Mouse (Mus musculus) frontal cortex, postnatal 36 days (tissue): ENCODE data around the gene Cacng6.

Experiments used
- DNase-seq, 2 experiments: peaks; one replicate each; pipeline ENCODE4 v3.0.0; 2022; ENCODE audit warnings: low spot score in 2 of 2

Cacng6 gene

DNA sequence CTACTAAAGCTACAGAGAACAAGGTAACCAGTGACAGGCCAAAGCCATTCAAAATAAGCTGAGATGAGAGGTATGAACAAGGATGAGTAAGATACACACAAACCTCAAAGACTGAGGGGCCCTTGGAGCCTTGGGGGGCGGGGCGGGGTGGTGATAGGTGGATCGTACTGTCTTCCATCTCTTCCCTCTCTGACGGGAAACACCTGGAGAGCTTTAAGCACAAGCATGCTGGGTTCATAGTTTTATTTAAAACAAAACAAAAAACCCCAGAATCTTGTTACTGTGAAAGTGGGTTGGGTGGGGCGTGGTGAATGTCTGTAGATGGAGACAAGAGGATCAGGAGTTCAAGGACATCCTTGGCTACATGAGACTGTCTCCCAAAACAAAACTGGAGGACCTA, 3.5 kb upstream of the Cacng6 start:
- no peak for DNase-seq

DNA sequence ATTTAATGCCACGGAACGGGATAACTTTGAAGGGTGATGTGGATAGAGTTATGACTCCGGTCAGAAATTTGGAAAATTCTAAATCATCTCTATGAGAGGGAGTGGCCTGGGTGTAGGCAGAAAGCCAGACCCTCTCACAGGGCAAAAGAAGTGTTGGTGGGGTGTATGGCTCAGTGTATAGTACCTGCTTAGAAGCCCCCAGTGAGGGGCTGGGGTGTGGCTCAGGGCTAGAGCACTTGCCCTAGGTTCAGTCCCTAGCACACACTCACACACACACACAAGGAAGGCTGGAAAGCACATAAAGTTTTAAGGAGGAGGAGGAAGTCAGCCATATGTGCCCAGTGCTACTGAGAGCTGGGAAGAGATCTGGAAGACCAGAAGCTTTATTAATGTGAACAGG, 2.7 kb upstream of the Cacng6 start:
- DNase-seq, result no peak

DNA sequence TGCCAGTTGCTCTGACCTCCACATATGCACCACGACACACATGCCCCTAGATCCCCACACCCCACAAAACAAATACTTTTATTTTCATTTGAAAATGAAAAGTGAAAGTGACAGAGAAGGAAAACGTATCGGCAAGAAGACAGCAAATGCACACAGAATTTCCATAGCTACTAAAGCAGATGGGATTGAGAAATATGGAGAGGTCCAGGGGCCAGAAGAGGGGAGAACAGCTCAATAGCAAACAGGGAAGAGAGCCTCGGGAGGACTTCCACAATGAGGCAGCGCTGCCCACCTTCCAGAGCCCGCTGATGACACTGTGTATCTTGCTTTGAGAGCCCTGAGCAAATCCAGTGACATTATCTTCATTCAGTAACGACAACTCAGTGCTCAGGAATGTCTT, 1.9 kb upstream of the Cacng6 start:
- no peak for DNase-seq

DNA sequence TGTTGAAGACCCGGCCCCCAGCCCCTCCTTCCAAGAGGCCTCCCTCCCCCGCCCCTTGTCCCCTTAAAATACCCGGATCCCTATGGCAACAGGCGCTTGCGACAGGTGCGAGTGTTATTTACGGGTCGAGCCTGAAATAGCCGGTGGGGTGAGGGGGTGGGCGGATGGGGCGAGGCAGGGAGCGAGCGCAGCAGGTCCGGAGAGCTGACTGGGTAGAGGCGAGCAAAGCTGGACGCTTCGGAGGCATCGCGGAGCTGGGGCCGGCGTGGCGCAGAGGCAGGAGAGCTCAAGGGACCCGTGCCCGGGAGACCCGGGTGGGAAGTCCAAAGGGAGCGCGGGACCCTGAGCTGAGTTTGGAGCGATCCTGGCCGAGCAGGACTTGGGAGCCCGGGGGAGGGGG, 565 bp upstream of the Cacng6 start:
- DNase-seq, result no peak

DNA sequence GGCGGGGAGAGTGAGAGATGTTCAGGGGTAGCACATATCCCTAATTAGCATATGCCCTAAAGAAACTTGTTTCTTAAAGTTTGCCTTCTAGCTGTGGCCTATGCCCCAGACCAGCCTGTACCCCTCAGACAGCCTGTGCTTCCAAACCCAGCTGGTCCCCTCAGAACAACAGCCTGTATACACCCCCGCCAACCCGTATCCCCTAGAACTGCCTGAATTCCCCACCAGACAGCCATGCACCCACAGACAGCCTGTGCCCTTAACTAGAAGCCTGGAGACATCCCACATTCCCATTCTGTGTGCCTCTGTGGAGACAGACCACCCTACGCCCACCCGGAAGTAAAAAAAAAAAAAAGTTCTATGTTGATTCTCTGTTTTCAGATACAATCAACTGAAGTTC, 1.1 kb downstream of the Cacng6 start:
- no peak for DNase-seq

DNA sequence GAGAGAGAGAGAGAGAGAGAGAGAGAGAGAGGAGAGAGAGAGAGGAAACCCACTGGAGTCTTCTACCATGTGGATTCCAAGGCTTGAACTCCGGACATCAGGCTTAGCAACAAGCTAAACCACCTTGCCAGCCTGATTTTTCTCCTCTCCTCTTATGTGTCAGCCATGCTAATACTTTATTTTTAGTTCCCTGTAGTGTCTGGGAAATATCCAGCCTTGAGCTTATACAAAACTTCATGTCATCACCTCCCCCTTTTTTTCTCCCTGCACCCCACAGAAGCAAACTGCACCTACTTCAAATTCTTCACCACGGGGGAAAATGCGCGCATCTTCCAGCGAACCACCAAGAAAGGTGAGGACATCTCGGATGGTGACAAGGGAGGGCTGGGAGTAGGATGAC, 6.2 kb downstream of the Cacng6 start:
- no peak for DNase-seq

DNA sequence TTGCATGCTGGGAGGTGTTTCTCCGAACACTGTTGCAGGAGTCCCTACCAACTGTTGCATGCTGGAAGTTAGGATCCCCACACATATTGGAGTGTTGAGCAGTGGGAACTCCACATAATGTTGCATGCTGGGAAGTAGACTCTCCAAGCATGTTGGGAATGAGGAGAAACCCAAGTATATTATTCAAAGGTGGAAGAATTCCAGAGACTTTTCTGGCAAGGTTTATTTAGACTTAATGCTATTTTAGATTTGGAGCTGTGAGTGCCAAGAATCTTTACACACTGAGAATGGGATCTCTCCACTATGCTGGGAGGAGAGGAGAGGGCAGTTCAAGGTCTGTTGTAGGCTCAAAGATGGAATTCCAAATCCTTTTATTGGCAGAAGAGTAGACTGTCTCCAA, 8.1 kb downstream of the Cacng6 start:
- no peak for DNase-seq

DNA sequence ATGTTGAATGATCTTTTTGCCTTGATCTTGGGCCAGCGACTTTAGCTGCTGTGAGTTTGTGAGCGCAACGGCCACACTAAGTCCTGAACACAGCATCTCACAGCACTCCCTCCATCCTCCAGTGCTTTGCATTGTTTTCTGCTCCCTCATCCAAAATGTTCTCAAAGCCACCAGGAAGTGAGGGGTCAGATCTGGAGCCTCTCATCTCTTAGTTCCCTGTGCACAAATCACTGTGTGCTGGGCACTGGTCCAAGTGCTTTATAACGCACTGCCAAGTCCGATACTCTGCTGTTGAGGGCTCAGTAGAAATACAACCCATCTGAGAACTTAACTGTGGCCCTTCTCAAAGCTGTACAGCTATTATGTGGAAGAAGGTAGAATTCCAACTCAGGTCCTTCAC, 13.9 kb downstream of the Cacng6 start:
- DNase-seq, result no peak

DNA sequence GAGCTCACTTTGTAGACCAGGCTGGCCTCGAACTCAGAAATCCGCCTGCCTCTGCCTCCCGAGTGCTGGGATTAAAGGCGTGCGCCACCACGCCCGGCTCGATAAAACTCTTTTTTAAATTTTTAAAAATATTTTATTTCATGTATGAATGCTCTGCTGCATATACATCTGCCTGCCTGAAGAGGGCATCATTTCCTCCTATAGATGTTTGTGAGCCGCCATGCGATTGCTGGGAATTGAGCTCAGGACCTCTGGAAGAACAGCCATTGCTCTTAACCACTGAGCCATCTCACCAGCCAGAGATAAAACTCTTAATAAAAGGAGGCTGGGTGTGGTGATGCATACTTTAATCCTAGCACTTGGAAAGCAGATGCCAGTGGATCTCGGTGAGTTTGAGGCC, 16.0 kb downstream of the Cacng6 start:
- no peak for DNase-seq

DNA sequence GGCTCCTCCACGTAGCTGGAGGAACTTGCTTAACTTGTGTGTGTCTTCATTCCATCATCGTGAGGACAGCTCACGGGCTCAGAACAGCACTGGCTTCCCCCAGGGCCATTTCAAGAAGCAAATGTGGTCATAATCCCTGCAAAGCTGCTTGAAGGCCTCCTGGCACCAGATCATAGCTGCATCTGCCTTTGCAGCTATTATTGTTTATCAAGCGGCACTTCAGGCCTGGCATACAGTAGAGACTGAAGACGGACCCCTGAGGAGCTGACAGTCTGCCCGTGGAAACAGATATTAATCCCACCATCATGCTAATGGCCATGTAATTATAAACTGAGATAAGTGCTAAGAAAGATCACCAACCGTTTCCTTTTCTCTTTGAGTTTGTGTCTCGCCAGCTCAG, 16.5 kb downstream of the Cacng6 start:
- DNase-seq, result no peak

DNA sequence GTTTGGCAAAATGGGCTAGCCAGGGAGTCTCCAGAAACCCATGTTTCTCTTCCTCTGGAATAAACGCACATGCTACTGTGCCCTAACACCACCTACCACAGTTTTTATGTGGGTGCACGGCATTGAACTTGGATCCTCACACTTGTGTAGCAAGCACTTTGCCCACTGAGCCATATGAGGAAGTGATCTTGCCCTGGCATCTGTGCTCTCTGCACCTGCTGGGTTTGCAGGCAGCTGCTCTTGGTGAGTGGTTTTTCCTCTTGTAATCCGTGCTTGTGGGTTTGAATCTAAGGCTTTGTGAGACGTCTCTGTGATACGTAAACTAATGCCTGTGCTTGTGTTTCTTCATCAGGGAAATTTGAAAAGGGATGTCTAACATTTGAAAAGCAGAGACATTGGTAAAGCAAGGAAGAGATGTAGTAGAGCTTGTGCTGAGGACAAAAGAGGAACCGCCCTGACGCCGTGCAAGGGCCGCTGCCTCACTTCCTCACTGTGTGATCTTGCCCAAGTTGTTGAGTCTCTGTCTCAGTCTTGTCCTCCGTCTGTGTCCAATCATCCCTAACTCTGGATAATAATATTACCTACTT, 18.6 kb downstream of the Cacng6 start:
- DNase-seq, result no peak

DNA sequence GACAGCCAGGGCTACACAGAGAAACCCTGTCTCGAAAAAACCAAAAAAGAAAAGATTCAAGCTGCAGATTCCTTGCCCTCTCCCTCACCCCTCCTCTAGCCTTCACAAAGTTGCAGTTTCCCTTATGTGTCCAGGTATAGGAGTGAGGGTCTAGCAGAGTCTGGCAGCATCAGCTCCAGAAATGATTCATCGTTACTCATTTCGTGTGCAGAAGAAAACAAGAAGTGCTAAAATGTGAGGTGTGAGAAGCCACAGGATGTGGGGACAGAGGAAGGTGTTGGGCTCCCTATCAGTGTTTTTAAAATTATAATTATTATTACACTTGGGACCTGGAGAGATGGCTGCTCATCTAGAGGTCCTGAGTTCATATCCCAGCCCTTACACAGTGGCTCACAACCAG, 20.7 kb downstream of the Cacng6 start:
- DNase-seq, result no peak

DNA sequence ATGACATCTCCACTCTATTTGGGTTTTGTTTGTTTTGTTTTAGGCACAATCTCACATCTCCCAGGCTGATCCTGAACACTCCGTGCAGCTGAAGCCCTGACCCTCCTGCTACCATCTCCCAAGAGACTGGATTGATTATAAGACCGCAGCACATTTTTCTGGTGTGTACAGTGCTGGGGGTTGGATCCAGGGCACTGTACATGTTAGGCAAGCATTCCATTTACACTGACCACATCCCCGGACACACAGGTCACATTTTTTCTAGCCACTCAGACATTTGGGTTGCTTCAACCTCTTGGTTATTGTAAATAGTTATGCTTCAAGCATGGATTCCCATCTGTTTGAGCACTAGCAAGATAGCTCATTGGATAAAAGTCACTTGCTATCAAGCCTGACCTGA, 22.6 kb downstream of the Cacng6 start:
- DNase-seq, result no peak

DNA sequence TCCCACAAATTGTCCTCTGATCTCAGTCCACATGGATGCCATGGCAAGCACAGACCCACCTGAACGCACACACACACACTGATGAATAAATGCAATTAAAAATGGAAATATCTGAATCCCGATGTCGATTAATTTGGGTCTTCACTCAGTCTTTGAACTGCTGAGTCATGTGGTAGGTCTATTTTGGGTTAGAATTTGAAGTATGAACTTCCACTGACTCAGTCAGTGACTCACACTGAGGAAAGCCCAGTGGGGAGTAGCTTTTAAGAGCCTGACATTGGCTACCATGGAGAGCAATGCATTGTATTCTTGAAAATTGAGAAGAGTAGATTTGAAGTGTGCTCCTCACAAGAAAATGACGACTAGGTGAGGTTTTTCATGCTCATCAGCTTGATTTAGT, 23.0 kb downstream of the Cacng6 start:
- DNase-seq, result no peak

DNA sequence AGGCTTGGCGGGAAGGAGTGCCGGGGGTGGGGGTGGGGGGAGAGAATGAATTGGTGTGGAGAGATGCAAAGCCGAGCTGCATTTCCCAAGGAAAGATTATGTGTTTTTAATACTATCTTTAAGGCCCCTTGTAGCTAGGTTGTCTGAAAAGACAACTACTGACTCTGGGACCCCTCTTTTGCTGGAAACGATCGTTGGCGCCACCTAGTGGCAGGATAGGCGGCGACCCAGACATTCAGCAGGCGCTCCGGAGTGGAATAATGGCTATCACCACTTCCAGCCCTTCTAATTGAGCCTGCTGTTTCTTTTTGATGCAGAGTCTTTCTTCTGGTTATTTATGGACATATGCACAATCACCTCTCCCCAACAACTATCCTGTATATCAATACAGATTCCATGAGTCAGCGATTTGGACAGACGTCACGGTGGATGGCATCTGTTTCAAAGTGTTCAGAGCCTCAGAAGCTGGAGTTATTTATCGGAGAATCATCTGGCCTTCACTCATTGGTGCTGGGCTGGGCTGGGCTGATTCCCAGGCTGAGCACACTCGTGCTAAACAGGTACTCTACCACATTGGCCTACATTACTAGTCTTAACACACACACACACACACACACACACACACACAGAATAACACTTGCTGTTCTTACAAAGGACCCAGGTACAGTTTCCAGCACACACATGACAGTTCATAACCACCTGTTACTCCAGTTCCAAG, 24.9 kb downstream of the Cacng6 start:
- peak; percentile 76 to 78 for DNase-seq

DNA sequence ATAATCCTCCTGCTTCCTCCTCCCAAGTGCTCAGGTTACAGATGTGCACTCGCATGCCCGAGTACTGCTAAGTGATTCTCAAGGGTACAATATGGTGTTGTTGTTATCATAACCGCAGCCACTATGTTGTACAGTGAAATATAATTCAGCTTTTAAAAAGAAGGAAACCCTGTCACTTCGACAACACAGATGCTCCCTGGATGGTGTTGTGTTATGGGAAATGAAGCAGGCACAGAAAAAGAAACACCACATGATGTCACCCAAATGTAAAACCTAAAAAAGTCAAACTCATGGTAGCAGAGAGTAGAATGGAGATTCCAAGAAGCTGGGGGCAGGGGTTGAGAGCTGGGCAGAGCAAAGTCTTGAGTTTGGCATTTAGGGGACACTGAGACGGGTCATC, 26.7 kb downstream of the Cacng6 start:
- no peak for DNase-seq

DNA sequence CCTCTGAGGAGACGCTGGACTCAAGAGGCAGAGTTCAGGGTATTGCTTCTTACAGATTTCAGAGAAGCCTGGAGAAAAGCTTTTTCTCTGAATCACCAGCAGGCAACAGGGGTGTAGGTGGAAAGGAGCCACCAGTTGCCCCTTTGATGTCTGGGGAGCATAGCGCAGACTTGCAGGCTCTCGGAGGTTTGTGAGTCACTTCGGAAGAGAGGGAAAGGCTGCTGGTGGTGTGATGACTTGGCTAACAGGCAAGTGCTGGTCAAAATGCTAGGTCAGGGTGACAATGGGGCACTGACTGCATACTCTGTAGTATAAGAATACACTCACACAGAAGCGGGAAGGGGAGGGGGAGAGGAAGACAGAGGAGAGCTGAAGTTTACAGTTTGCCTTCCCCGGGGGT, 27.2 kb downstream of the Cacng6 start:
- no peak for DNase-seq

DNA sequence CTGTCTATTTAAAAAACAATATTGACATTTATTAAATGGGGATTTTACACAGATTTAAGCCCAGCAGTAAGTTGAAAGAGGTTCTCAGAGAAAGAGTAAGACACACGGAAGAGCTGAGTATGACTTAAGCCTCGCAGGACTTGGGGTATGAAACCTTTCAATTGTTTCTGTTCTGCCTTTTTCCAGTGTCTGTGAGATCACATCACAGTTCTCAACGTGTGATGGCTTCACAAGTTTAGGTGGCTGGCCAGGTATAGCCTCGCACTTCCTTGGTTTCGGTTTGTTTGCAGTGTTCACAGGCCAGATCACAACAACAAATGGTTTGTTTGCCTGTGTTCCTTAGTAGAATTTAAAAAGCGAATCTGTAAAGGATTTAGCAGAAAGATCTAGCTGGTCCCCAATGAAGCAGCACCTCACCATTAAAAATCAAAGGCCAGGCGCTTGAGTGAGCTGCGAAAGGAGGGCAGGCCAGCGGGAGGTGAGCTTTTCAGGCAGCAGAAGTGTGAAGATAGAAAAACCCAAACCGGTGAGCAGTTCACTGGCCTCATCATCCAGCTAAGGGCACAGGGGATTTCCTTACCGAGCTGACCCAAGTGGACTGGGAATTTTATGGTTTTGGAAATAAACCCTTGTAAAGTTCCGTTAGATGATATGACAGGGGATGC, 29.0 kb downstream of the Cacng6 start:
- no peak for DNase-seq

DNA sequence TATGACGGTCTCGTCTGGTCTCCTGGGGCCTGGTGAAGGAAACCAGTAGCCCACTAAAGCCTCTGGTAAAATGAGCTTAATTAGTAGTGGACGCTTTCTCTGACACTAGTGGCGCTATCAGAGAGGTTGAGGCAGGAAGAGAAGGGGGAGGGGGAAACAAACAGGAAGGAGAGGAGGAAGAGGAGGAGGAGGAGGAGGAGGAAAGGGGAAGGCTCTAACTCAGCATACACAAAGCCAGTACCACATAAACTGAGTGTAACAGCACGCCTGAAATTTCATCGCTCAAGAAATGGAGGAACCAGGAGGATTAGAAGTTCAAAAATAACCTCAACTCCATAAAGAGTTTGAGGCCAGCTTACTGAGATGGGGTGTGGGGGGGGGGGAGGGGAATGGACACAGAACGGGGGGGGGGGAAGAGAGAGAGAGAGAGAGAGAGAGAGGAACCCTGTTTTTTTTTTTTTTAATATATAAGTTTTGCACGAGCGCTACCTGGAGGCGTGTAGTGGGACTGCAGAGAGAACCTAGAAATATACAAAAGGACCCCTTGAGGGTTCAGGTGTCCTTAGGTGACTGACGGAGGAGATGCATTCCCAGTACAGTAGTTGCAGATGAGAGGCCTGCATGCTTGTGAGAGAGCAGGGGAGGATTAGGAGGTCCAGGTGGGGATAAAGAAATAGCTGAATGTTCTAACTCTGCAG, 29.6 kb downstream of the Cacng6 start:
- no peak for DNase-seq

DNA sequence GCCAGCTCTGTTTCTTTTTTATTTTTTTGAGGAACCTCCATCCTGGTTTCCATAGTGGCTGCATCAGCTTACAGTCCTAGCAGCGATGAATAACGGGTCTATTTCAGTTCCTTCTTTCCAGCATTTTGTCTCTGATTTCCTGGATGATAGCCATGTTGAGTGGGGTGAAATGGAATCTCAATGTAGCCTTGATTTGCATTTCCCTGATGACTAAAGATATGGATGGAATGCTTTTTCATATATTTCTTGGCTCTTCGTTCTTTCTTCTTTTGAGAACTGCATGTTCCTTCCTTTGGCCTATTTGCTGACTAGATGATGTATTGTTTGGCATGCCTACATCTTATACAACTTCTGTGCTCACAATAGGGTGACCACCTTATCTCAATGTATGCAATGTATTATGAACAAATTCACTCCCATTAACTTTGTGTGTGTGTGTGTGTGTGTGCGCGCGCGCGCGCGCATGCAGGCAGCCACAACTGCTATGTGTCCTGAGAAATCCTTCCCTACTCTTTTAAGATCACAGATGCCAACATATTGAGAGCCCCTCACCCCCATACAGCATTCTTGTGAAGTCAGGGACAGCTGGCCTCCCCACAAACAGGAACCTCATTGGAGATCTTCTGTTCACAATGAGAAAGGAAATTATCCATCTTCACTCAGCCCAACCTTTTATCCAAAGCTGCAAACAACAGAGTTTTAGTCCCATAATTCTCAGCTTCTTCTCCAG, 33.3 kb downstream of the Cacng6 start:
- DNase-seq, result no peak

DNA sequence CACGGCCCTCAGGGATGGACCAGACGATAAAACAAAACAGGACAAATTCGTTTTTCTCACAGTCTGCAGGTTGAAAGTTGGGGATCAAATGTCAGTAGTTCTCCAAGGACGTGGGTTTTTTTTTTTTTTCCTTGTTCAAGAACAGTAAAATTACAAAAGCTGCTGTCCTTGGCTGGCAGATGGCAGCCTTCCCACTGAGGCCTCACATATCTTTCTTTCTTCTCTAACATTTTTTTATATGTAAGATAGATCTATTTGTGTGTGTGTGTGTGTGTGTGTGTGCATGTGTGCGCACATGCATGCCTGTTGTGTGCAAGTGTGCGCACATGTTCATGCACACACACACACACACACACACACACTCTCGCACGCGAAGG, 33.8 kb downstream of the Cacng6 start:
- no peak for DNase-seq

DNA sequence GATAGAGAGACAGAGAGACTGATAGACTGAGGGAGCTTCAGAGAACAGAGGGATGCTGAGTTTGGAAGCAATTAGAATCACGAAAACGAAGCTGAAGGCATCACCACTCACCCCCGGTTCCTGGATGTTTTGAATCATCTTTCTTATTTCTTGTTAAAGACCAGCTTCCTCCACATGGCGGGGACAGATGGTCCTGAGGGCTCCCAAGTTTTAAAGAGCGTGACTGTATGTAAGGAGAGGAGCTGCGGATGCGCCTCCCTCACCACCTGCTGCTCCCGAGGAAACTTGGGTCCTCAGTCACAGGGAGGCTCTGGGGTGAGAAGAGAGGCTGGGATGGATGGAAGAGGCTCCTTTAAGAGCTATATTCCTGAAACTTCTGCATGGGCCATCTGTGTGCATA, 36.3 kb downstream of the Cacng6 start:
- DNase-seq, result peak; percentile 75 to 78
